Mouse (Mus musculus) inflammation-experienced regulatory T-cells (primary cell): ENCODE measurements around the gene Tet3. TPM values are rescaled to one million over a fixed set of nuclear protein-coding genes. Genes with fewer than 3 reads are reported as not detected.

Experiments used
- polyA plus RNA-seq, 2 experiments: library from polyadenylated mRNA; unstranded; fragments of 100-300 nt; shearing (Covaris generic); gene quantifications; one replicate each; pipeline ENCODE4 v1.2.1; 2017

The Tet3 gene
- 10 to 100 TPM; 43.5 to 43.7 TPM for polyA plus RNA-seq

DNA sequence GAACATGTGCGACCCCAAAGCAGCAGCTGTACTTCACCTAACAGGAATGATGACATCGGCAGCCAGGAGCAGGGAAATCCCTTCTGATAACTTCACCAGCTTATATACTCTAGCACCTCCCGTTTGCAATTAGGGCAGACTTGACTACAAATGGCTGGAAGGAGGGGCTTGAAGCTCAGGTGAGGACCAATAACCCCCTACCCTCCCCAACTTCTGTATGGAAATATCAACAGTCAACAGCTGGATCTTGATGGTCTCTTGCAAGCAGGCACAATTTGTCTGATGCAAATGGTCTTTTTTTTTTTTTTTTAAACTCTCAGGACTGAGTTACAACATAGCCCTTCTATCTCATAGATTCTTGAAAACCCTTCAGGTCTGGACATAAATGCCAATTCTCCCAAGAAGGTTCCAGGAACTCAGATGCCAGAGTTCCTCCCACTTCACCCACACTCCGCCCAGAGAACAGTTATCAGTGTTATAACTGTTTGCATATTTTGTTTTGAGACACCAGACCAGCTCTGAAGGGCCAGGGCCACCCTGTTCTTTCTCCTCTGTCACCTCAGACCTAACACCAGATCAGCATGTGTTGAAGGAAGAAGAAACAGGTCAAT, at the start of gene Tet3:
Gene Tet3 (minus strand): TSS at position 51 of the 611 bp plus-strand sequence.

DNA sequence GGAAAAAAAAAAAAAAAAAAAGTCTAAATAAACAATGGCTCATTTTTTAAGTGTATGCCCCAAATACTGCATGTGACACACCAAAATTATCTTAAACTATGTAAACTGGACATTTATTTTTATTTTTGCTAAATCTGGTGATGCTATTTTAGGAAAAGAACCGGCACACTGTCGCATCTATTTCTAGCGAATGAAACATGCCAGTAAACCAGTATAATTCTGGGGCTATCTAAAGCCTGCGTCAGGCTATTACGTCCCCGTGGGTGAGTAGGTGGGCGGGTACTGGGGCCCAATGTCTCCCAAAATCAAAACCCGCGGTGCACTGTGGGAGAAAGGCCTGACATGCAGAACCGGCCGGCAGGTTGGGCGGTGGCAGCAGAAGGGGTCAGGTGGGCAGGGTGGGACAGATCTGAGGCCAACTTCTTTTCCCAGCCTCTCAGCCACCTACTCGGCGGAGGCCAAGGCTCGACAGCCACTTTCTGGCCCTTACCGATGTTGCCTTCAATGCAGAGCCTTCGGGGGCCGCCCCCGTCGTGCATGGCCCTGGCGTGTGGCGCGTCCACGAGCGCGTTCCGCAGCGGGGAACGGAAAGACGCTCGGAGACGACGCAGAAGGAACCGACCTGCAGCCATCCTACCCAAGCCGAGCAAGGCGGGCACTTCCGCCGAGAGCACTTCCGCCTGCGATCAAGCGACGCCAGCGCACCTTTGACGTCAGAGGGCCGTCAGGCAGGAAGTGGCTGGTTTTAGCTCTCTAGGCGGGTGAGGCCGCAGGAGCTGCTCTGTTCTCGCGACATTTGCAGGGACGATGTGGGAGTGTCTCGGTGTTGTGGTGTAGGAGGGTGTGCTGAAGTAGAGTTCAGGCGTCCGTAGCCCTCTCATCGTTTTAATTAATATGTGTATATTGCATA, 47.6 kb upstream of the Tet3 start, which contains the start of gene Dguok:
Gene Dguok (minus strand): TSS at position 712 of the 910 bp plus-strand sequence.

DNA sequence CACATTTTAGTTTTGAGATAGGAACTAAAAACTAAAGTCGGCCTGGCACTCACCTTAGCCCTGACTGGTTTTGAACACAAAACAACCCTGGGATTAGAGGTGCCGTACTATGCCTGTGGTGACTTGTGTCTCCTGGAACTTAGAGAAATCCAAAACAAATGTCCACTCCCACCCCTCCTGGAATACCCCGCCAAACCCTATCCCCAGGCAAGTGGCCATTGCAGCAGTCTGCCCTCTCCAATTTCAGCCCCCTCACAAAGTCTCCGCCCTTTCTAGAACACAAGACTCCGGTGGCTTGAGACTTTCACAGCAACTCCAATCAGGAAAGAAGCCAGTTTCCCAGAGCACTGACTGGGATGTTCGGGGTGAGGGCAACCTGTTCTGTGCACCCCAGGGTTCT, 110.0 kb downstream of the Tet3 start, which contains the start of gene Bola3:
Gene Bola3 (plus strand): TSS at position 275 of the 400 bp plus-strand sequence.

DNA sequence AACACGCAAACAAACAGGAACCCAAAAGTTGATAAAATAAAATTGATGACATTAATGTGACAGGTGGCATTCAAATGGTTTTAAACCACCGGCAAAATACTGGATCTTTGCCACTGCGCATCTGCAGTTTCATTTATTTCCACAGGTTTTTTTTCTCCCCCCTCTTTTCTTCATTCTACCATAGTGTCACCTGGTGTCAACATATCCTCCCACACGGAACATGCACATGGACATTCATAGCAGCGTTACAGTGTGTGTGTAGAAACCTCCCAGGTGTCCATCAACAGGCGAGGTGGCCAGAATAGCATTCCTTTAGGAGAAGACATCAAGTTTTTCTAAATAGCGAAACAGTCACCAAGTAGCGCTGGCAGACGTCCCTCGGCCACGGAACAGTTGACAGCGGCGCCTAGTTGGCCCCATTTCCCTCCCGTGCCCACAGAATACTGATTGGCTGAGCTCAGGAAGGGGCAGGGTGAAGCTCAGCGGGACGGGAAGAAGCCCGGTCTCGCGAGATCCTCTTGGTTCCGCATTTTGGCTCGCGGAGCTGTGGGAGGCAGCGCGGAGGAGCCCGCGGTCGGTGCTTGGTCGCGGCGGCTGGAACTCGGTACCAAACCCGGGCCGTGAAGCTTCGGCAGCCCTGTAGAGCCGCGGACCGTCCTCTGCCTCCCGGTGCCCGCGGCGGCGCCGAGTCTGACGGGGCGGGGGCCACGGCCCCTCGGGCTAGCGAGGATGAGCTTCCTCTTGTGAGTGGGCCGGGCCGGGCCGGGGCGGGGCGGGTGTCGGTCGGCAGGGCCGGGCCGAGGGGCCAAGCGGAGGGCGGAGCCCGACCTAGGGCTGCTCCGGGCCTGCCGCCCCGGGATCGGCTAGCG, 133.1 kb downstream of the Tet3 start, which contains the start of the genes Mthfd2 and Mob1a:
Gene Mthfd2 (minus strand): TSS at position 384 of the 869 bp plus-strand sequence.
Gene Mob1a (plus strand): TSS at position 492 of the 869 bp plus-strand sequence.

Other genes with a start within 250 kb of the Tet3 start
- under 1 TPM; 0.48 to 0.61 TPM for gene Slc4a5, start 239.3 kb downstream of the Tet3 start, polyA plus RNA-seq
- gene Mthfd2, start 133.2 kb downstream of the Tet3 start, polyA plus RNA-seq: 10 to 100 TPM; 69.7 to 82.9 TPM
- 100 to 1,000 TPM; 157 to 178 TPM for gene Mob1a, start 133.1 kb downstream of the Tet3 start, polyA plus RNA-seq
- gene Bola3, start 109.9 kb downstream of the Tet3 start, polyA plus RNA-seq: 10 to 100 TPM; 82.3 to 99.4 TPM
- 100 to 1,000 TPM; 123 to 137 TPM for gene Dguok, start 47.9 kb upstream of the Tet3 start, polyA plus RNA-seq
- 10 to 100 TPM in 1 of 2 experiments, 1 to 10 TPM in 1; 3.6 to 26.5 TPM for gene Actg2, start 77.2 kb upstream of the Tet3 start, polyA plus RNA-seq
- 10 to 100 TPM; 39.4 to 41.3 TPM for gene Stambp, start 113.6 kb upstream of the Tet3 start, polyA plus RNA-seq
- gene Clec4f, start 197.1 kb upstream of the Tet3 start, polyA plus RNA-seq: under 1 TPM in 1 of 2 experiments, not detected in 1; 0.29 TPM
- not detected for gene Cd207, start 218.8 kb upstream of the Tet3 start, polyA plus RNA-seq